Mouse (Mus musculus): ENCODE data around the gene Nhlrc1.

DNA sequence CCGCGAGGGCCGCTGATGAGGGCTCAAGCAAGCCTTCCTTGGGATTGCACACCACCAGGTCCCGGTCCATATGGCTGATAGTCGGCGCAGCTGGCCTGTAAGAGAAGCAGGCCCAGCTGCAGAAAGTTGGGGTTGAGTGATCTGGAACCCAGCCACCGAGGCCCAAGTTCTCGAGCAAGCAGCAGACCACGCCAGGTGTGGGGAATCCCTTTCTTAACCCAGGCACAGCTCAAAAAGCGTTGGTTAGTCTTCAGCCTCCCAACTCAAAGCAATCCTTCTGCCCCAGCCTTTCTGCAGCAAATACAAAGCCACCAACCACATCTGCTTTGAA lies 29.9 kb upstream of the Nhlrc1 start, which contains the start of gene Tpmt:
- TF ChIP-seq POLR2A (IDR thresholded peaks at IDR 0.05; ENCODE audit: insufficient read depth, low read depth, low read length) (no peak), CTCF (IDR thresholded peaks at IDR 0.05; ENCODE audit: insufficient read depth, low read depth, low read length) (no peak)
